Mouse (Mus musculus) kidney, embryonic 15.5 days (tissue): ENCODE results near the gene Relb. TPM values are rescaled to one million over a fixed set of nuclear protein-coding genes. Genes with fewer than 3 reads are reported as not detected.

Source experiments
- ATAC-seq: fragments of 200-750 bp; cut with Nextera tagmentation; replicated peaks from 2 replicates; pipeline ENCODE4 v1.8.0; 2017; ENCODE audit warnings: moderate TSS enrichment; ENCODE audit not compliant: low FRiP score
- H3K27ac ChIP-seq: fragments of 300-500 bp; sonication (generic); 2 replicates; pipeline ENCODE4 v1.5.1; 2015; ENCODE audit warnings: mild to moderate bottlenecking, inconsistent platforms
- H3K27me3 ChIP-seq: fragments of 300-500 bp; sonication (generic); 2 replicates; pipeline ENCODE4 v1.6.1; 2015; ENCODE audit warnings: inconsistent platforms
- H3K36me3 ChIP-seq: fragments of 300-500 bp; sonication (generic); 2 replicates; pipeline ENCODE4 v1.6.1; 2015; ENCODE audit warnings: inconsistent platforms
- H3K4me1 ChIP-seq: fragments of 300-500 bp; sonication (generic); 2 replicates; pipeline ENCODE4 v1.6.1; 2015; ENCODE audit warnings: inconsistent platforms
- H3K4me2 ChIP-seq: fragments of 300-500 bp; sonication (generic); 2 replicates; pipeline ENCODE4 v1.6.1; 2015; ENCODE audit warnings: moderate library complexity, mild to moderate bottlenecking, inconsistent platforms
- H3K4me3 ChIP-seq: fragments of 300-500 bp; sonication (generic); replicated peaks from 2 replicates; pipeline ENCODE4 v1.5.1; 2015; ENCODE audit warnings: mild to moderate bottlenecking, inconsistent platforms
- H3K9ac ChIP-seq: fragments of 300-500 bp; sonication (generic); 2 replicates; pipeline ENCODE4 v1.6.1; 2015; ENCODE audit warnings: mild to moderate bottlenecking, inconsistent platforms
- H3K9me3 ChIP-seq: fragments of 300-500 bp; sonication (generic); replicated peaks from 2 replicates; pipeline ENCODE4 v1.6.1; 2016; ENCODE audit warnings: inconsistent platforms
- WGBS: fragments of 180-500 bp; shearing (Covaris S2); methylation state at CpG from one replicate; pipeline ENCODE4 v1.1.7; 2015; ENCODE audit warnings: mixed read lengths; 5-methylcytosine and 5-hydroxymethylcytosine counted together
- polyA plus RNA-seq: library from polyadenylated mRNA; unstranded; fragments of >200 nt; fragmentation: Nextera tagmentation; extraction: Ambion mirVana; gene quantifications from 2 replicates; pipeline ENCODE4 v1.2.1, GENCODE M21; 2015

Gene Relb
- polyA plus RNA-seq, 1 experiment from 2014 or later = 10.0 TPM

DNA sequence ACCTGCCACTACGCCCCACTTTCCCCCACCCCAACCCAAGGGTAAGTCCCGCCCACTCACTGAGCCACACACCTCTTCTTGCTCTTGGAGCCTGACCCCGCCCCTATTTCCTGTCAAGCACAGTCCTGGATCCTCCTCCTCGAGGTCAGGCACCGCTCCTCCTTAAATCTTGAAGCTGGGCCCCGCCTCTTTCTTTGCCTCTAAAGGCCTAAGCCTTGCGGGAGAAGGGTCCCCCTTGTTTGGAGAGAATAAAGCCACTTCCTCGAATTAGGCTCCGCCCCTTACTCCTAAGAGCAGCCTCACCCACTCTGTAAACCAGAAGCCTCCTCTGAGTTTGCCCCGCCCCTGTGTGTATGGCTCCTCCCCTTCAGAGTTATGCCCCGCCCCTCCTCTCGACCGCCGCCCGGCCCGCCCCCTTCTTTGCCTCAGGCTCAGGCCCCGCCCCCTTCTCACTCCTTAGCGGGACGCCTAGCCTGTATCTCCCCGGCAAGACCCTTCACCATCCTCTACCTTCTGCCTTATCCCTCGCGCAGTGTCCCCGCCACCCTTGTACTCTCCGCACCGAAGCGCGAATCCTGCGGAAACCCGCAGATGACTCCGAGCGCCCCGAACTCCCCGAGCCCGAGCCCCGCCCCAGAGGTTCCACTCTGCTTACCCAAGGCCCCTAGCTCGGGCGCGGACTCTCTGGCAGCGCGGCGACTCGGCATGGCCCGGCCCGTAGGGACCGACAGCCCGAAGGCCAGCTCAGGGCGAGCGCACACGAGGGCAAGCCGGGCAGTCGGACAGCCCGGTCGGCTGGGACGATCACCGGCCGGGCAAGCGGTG, 490 bp downstream of the Relb start:
- H3K9ac ChIP-seq = peak overlapping the region; percentile 41

DNA sequence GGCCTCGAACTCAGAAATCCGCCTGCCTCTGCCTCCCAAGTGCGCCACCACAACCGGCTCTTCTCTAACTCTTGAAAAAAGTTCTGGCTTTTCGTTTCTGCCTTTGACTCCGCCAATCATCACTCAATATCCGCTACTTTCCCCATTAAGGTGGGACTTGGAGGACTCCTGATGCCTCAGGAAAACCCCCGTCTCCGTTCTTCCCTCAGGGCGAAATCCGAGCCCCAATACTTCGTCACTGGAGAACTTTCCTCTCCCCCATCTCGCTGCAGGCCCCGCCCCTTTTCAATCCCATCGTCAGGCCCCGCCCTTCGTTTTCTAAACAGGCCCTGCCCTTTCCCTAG, 1.1 kb downstream of the Relb start:
- Histone ChIP-seq H3K4me1 (peaks cover 12% of the 10 kb centered on the region; the same call in 1 of the 2 replicates), H3K27ac (peak overlapping the region; percentile 85), H3K4me2 (peak overlapping the region; percentile 90), H3K9ac (no peak overlapping the region), H3K4me3 (peak overlapping the region; percentile 69), H3K36me3 (peaks cover 15% of the 10 kb centered on the region), H3K9me3 (no peaks in the 10 kb centered on the region), H3K27me3 (no peaks in the 10 kb centered on the region)
- no peak; the same call in 1 of the 2 replicates for ATAC-seq
- WGBS = 14% methylated on average over 17 of the region's 17 CpGs

More for the DNA sequence above, 490 bp downstream of the Relb start:
- H3K9me3 ChIP-seq = no peaks in the 10 kb centered on the region
- H3K27ac ChIP-seq = peak overlapping the region; percentile 85
- peak; percentile 94 for ATAC-seq
- WGBS = 2% methylated on average over 57 of the region's 57 CpGs
- H3K4me1 ChIP-seq = peaks cover 12% of the 10 kb centered on the region; the same call in 1 of the 2 replicates
- H3K4me2 ChIP-seq = peak overlapping the region; percentile 90
- H3K4me3 ChIP-seq = peak overlapping the region; percentile 69
- H3K36me3 ChIP-seq = peaks cover 21% of the 10 kb centered on the region
- H3K27me3 ChIP-seq = no peaks in the 10 kb centered on the region

DNA sequence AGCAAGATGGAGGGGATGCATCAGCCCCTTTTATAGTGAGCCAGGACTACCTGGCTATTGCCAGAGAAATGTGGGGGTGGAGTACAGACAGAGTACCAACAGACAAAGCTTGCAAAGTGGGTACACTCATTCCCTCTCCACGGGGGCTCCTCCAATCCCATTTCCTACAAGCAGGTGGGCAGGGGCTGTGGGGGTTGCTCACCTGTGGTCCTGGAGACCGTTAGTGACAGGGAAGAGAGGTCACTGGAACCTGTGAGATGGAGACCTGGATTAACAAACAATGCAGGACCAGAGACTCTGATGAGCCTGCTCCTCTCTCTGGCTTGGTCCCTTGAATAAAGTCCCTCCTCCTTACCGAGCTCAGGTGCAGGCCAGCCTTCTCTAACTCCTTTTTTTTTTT, 1.5 kb downstream of the Relb start:
- no peak overlapping the region for H3K9ac ChIP-seq
- H3K4me3 ChIP-seq = peak overlapping the region; percentile 69
- H3K9me3 ChIP-seq = no peaks in the 10 kb centered on the region
- H3K27me3 ChIP-seq = no peaks in the 10 kb centered on the region
- peaks cover 12% of the 10 kb centered on the region; the same call in 1 of the 2 replicates for H3K4me1 ChIP-seq
- peaks cover 11% of the 10 kb centered on the region for H3K36me3 ChIP-seq
- ATAC-seq = no peak
- peak overlapping the region; percentile 90 for H3K4me2 ChIP-seq
- WGBS = 67% methylated on average over 3 of the region's 3 CpGs
- peak overlapping the region; percentile 85 for H3K27ac ChIP-seq

DNA sequence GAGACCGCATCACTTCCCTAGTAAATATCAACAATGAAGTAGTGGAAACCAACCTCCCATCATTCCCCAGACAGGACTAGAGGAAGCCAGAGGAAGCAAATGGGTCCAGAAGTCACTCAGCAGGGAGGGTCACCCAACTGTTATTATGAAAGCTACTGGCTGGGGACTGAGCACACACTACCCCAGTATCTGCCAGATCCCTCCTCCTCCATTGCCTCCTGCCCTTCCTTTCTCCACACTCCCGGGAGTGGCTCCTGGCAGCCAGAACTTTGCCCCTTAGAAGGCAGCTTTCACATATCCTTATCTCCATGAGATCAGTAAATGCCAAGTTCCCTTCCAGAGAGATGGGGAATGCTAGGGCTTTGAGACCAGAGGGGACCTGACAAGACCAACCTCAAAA, 5.8 kb downstream of the Relb start:
- H3K4me1 ChIP-seq = peaks cover 19% of the 10 kb centered on the region
- H3K36me3 ChIP-seq = no peaks in the 10 kb centered on the region
- 80% methylated on average over 2 of the region's 2 CpGs for WGBS
- H3K27me3 ChIP-seq = no peaks in the 10 kb centered on the region
- no peak overlapping the region for H3K4me3 ChIP-seq
- no peak overlapping the region for H3K9ac ChIP-seq
- no peak overlapping the region for H3K4me2 ChIP-seq
- no peaks in the 10 kb centered on the region for H3K9me3 ChIP-seq
- H3K27ac ChIP-seq = no peak overlapping the region
- ATAC-seq = no peak

DNA sequence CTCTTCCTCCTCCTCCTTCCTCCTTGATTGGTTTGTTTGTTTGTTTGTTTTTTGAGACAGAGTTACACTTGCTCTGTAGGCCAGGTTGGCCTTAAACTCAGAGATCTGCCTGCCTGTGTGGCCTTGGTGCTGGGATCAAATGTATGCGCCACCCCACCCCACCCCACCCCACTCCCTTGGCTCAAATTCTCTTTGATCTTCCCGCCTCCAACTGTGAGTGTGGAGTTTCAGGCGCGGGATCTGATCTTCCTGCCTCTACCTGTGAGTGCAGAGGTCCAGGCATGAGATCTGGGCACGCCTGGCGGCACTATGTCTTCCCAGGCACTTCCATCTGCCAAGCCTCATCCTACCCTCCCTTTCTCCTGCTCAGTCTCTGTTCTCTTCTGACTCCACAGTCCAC, 7.0 kb downstream of the Relb start:
- Histone ChIP-seq H3K9ac (no peak overlapping the region), H3K4me2 (no peak overlapping the region), H3K4me3 (no peak overlapping the region), H3K27ac (no peak overlapping the region), H3K36me3 (no peaks in the 10 kb centered on the region), H3K9me3 (no peaks in the 10 kb centered on the region), H3K27me3 (no peaks in the 10 kb centered on the region), H3K4me1 (peaks cover 13% of the 10 kb centered on the region)
- ATAC-seq = no peak
- WGBS = 34% methylated on average over 6 of the region's 6 CpGs

DNA sequence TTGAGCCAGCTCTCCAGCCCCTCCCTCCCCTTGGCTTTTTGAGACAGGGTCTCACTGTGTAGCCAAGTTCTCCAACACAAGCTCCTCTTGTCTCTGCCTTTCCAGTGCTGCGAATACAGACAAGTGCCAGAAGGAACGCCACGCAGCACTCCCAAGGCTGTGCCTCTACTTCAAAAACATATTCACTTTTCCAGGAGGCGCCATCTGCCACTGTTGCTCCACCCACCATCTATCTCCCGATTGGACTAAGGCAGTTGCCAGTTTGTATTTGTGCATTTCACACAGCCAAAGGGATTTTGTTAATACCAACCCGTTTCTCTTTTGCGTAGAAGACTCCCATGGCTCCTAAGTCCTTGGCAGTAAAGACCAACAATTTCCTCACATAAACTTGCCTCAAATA, 8.4 kb downstream of the Relb start:
- H3K36me3 ChIP-seq = no peaks in the 10 kb centered on the region
- 95% methylated on average over 7 of the region's 7 CpGs for WGBS
- ATAC-seq = no peak

DNA sequence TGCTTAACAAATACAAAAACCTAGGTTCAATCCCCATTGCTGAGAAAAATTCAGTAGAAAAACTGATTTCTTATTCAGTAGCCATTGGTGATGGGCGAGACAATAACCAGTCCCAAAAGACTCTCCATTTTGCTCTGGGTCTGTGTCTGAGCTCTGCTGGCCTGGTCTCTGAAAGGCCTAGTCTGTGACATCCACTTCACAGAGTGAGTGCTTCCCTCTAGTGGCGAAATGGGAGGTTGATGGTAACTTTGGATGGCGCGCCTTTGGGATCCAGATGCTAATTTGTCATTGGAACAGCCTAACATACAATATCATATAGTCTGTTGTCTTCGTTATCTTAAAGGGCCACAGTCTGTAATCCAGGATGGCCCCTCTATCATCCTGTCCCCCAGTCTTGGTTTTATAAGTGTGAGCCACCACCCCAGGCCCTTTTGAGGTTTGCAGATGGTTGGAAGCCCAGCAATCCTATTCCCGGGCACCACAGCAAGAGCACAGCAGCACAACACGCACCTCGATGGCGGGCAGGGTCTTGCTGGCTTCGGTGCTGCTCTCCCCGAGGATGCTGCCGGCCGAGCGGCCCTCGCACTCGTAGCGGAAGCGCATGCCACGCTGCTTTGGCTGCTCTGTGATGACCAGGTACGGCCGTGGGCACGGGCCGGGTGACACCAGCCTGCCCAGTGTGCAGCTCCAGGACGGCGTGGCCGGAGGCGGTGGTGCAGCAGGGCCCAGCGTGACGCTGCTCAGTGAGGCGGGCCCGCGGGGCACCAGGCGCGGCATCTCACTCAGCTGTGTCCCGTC, 10.0 kb downstream of the Relb start:
- ATAC-seq = peak; percentile 88
- Histone ChIP-seq H3K27me3 (no peaks in the 10 kb centered on the region), H3K4me3 (peak overlapping the region; percentile 45), H3K9me3 (no peaks in the 10 kb centered on the region), H3K4me2 (peak overlapping the region; percentile 84), H3K9ac (peak overlapping the region; percentile 31), H3K27ac (peak overlapping the region; percentile 63), H3K4me1 (peaks cover 13% of the 10 kb centered on the region), H3K36me3 (peaks cover 7% of the 10 kb centered on the region; the same call in 1 of the 2 replicates)
- WGBS = 6% methylated on average over 35 of the region's 35 CpGs

More for the DNA sequence above, 8.4 kb downstream of the Relb start:
- no peak overlapping the region for H3K9ac ChIP-seq
- peaks cover 13% of the 10 kb centered on the region for H3K4me1 ChIP-seq
- no peak overlapping the region for H3K4me2 ChIP-seq
- H3K27ac ChIP-seq = no peak overlapping the region
- no peaks in the 10 kb centered on the region for H3K9me3 ChIP-seq
- H3K27me3 ChIP-seq = no peaks in the 10 kb centered on the region
- H3K4me3 ChIP-seq = no peak overlapping the region

DNA sequence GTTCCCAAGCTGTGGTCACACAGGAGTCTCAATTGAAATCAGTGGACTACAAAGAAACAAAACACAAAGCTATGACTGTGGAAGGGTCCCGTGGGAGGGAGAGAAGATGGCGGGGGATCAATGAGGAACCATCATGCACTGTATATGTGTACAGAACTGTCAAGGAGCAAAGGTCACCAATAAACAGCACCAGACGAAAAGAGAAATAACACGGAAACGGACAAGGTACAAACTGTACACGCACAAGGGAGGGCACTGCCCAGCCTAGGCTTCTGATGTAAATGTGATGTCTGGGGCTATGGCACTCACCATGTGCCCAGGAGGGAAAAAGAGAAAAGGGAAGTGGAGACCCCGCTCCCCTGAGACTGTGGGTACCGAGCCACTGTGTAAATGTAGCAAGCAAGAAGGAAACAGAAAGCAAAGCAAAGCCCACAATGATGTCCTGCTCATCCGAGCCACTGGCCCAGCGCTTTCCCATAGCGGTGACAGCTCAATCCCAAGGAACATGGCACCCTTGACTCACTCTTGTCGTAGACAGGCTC, 14.1 kb downstream of the Relb start:
- no peak overlapping the region for H3K27ac ChIP-seq
- H3K36me3 ChIP-seq = peaks cover 25% of the 10 kb centered on the region
- H3K4me1 ChIP-seq = peaks cover 9% of the 10 kb centered on the region
- H3K4me3 ChIP-seq = no peak overlapping the region
- 88% methylated on average over 12 of the region's 12 CpGs for WGBS
- no peak for ATAC-seq
- H3K4me2 ChIP-seq = no peak overlapping the region
- H3K27me3 ChIP-seq = no peaks in the 10 kb centered on the region
- H3K9me3 ChIP-seq = no peaks in the 10 kb centered on the region
- H3K9ac ChIP-seq = no peak overlapping the region

DNA sequence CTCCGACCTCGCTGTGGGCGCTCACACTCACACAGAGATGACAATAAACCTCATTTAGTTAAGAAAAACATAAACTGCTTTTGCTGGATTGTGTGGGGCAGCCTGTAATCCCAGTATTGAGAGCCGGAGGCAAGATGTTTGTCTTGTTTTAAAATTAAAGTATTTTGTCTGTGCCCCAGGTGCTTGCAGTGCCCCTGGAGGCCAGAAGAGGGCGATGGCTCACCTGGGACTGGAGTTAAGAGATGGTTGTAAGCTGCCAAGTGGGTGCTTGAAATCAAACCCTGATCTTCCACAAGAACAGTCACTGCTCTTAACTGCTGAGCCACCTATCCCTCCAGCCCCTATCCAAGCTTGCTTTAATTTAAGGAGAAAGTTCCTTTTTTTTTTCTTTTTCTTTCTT, 18.3 kb downstream of the Relb start:
- Histone ChIP-seq H3K9ac (no peak overlapping the region), H3K4me1 (no peaks in the 10 kb centered on the region), H3K4me2 (no peak overlapping the region), H3K9me3 (no peaks in the 10 kb centered on the region), H3K27ac (no peak overlapping the region), H3K27me3 (no peaks in the 10 kb centered on the region), H3K4me3 (no peak overlapping the region), H3K36me3 (peaks cover 28% of the 10 kb centered on the region)
- ATAC-seq = no peak
- WGBS = 80% methylated on average over 5 of the region's 5 CpGs

DNA sequence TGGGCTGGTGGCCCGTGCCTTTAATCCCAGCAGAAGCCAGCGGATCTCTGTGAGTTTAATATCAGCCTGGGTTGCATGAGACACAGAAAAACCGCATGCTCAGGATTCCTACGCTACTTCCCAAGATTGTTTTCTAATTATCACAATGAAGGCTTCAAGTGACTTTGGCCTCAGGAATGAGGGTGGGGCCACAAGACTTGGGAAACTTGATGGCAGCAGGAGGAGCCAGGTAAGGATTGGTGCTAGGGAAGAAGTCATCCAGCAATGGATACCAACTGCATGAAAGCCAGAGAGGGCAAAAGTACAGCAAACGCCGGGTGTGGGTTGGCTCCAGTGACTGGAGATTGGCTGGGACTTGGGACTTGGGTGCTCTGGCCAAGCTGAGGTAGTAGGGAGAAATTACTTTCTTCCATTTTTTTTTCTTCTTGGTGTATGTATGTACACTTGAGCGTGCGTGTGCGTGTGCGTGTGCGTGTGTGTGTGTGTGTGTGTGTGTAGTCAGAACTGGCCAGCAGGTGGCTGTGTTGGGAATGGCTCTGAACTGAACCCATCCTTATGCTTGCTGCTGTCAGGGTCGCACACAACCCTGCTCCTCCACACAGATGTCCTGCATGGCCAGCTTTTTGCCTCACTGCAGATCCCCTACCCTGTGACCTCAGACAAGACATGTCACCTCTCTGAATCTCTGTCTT, 19.5 kb downstream of the Relb start:
- H3K9me3 ChIP-seq = no peaks in the 10 kb centered on the region
- H3K9ac ChIP-seq = no peak overlapping the region
- H3K27me3 ChIP-seq = no peaks in the 10 kb centered on the region
- ATAC-seq = no peak
- WGBS = 92% methylated on average over 12 of the region's 12 CpGs
- no peak overlapping the region for H3K4me2 ChIP-seq
- no peak overlapping the region for H3K4me3 ChIP-seq
- H3K27ac ChIP-seq = no peak overlapping the region
- H3K4me1 ChIP-seq = no peaks in the 10 kb centered on the region
- peaks cover 27% of the 10 kb centered on the region for H3K36me3 ChIP-seq

DNA sequence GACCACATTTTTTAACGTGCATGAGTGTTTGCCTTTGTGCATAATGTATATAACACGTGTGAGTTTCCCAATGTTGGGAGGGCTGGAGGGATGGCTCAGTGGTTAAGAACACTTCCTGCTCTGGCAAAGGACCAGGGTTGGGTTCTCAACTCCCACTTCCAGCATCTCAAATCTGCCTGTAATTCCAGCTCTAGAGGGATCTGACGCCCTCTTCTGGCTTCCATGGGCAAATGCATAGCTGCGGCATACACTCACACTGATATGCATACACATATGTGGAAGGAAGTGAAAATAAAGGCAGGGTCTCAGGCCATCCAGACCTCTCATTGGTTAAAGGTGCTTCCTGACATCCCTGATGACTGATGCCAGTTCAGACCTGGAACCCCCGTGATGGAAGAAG, 21.9 kb downstream of the Relb start:
- no peak overlapping the region for H3K9ac ChIP-seq
- H3K9me3 ChIP-seq = no peaks in the 10 kb centered on the region
- peaks cover 24% of the 10 kb centered on the region for H3K36me3 ChIP-seq
- no peak overlapping the region for H3K27ac ChIP-seq
- no peak overlapping the region for H3K4me2 ChIP-seq
- H3K27me3 ChIP-seq = no peaks in the 10 kb centered on the region
- WGBS = 82% methylated on average over 5 of the region's 5 CpGs
- peaks cover 16% of the 10 kb centered on the region for H3K4me1 ChIP-seq
- H3K4me3 ChIP-seq = no peak overlapping the region
- ATAC-seq = no peak
